Mouse (Mus musculus): ENCODE data around the gene Tanc1.

The Tanc1 gene

GRCm38 (mm10) chr2:59794838-59795237 lies 183.0 kb downstream of the Tanc1 start:
- DNase-seq (ENCODE audit: low spot score) = no peak

- DNase-seq (ENCODE audit: low spot score) = no peak
Measured at GRCm38 (mm10) chr2:59798934-59799532, 187.2 kb downstream of the Tanc1 start.

- no peak for DNase-seq (ENCODE audit: low spot score)
Measured at GRCm38 (mm10) chr2:59799572-59799971, 187.7 kb downstream of the Tanc1 start.

- no peak for DNase-seq (ENCODE audit: low spot score)
Measured at GRCm38 (mm10) chr2:59800481-59801266, 188.8 kb downstream of the Tanc1 start.

- DNase-seq (ENCODE audit: low spot score) = no peak
Measured at GRCm38 (mm10) chr2:59802722-59803387, 191.0 kb downstream of the Tanc1 start.

GRCm38 (mm10) chr2:59805595-59805994 lies 193.8 kb downstream of the Tanc1 start:
- DNase-seq (ENCODE audit: low spot score) = no peak

GRCm38 (mm10) chr2:59806038-59806437 lies 194.2 kb downstream of the Tanc1 start:
- DNase-seq (ENCODE audit: low spot score) = no peak

GRCm38 (mm10) chr2:59808608-59809007 lies 196.8 kb downstream of the Tanc1 start:
- no peak for DNase-seq (ENCODE audit: low spot score)

GRCm38 (mm10) chr2:59810039-59810438 lies 198.2 kb downstream of the Tanc1 start:
- no peak for DNase-seq (ENCODE audit: low spot score)

- no peak for DNase-seq (ENCODE audit: low spot score)
Measured at GRCm38 (mm10) chr2:59811247-59811646, 199.4 kb downstream of the Tanc1 start.

- DNase-seq (ENCODE audit: low spot score) = no peak
Measured at GRCm38 (mm10) chr2:59812641-59813040, 200.8 kb downstream of the Tanc1 start.

GRCm38 (mm10) chr2:59813457-59813856 lies 201.6 kb downstream of the Tanc1 start:
- DNase-seq (ENCODE audit: low spot score) = no peak

GRCm38 (mm10) chr2:59814997-59815396 lies 203.2 kb downstream of the Tanc1 start:
- no peak for DNase-seq (ENCODE audit: low spot score)

GRCm38 (mm10) chr2:59818663-59819062 lies 206.8 kb downstream of the Tanc1 start:
- DNase-seq (ENCODE audit: low spot score) = no peak

- no peak for DNase-seq (ENCODE audit: low spot score)
Measured at GRCm38 (mm10) chr2:59819415-59819814, 207.6 kb downstream of the Tanc1 start.

GRCm38 (mm10) chr2:59820088-59820487 lies 208.2 kb downstream of the Tanc1 start:
- no peak for DNase-seq (ENCODE audit: low spot score)

GRCm38 (mm10) chr2:59821044-59821443 lies 209.2 kb downstream of the Tanc1 start:
- DNase-seq (ENCODE audit: low spot score) = no peak

GRCm38 (mm10) chr2:59824289-59824688 lies 212.4 kb downstream of the Tanc1 start:
- no peak for DNase-seq (ENCODE audit: low spot score)

GRCm38 (mm10) chr2:59825380-59825779 lies 213.5 kb downstream of the Tanc1 start:
- no peak for DNase-seq (ENCODE audit: low spot score)

GRCm38 (mm10) chr2:59828103-59828655 lies 216.3 kb downstream of the Tanc1 start:
- no peak for DNase-seq (ENCODE audit: low spot score)

- DNase-seq (ENCODE audit: low spot score) = no peak
Measured at GRCm38 (mm10) chr2:59828777-59829508, 217.1 kb downstream of the Tanc1 start.

GRCm38 (mm10) chr2:59829718-59830117 lies 217.9 kb downstream of the Tanc1 start:
- DNase-seq (ENCODE audit: low spot score) = no peak
